Mouse (Mus musculus) brain, embryonic 14.5 days (tissue): Measurements from ENCODE around the gene Kmt2a.

Experiments used
- CTCF ChIP-seq: fragments of 200-500 bp; IDR thresholded peaks from 2 replicates; pipeline ENCODE4 v1.5.1; 2012; ENCODE audit warnings: inconsistent platforms, mild to moderate bottlenecking, moderate library complexity, borderline replicate concordance; ENCODE audit not compliant: insufficient read depth, insufficient read length; ENCODE audit errors: extremely low read depth
- POLR2A ChIP-seq: fragments of 200-500 bp; IDR thresholded peaks from 2 replicates; pipeline ENCODE4 v1.6.1; 2012; ENCODE audit warnings: mild to moderate bottlenecking, inconsistent platforms, borderline replicate concordance; ENCODE audit not compliant: poor library complexity, insufficient read depth, insufficient read length, severe bottlenecking; ENCODE audit errors: extremely low read depth

DNA sequence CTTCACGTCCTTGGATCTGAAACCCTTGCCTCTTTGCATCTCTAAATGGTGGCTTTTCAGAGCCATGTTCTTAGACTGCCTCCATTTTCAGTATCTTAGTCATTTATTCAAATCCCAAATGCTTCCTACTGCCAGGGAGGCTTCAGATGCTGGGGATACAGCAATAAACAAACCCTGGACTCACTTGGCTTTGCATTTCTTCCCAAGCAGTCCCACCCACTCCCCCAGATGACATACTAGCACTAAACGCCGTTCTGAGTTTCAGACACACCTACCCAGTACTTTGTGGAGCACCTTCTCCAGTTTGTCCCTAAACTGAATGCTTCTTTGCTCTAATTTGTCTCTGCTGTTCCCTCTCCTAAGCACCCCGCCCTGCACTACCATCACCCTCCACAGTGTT is 15.9 kb upstream of the Kmt2a start:
- TF ChIP-seq CTCF: no peak
- TF ChIP-seq POLR2A: no peak
